Mouse (Mus musculus) macrophage (primary cell): ENCODE data around the gene Ccr1. TPM values are rescaled to one million over a fixed set of nuclear protein-coding genes. Genes with fewer than 3 reads are reported as not detected.
"Not testable (repeated sequence)": the region's sequence is repeated elsewhere in the genome, so short reads cannot be mapped to it uniquely, and the experiment has no call there.

ENCODE experiments used
- H3K27ac ChIP-seq: fragments of 350-480 bp; formaldehyde crosslinking; 2 replicates; pipeline ENCODE4 v1.9.0; 2021
- H3K36me3 ChIP-seq: fragments of 350-480 bp; formaldehyde crosslinking; 2 replicates; pipeline ENCODE4 v1.9.0; 2021; ENCODE audit errors: inconsistent target
- H3K4me3 ChIP-seq: fragments of 350-480 bp; formaldehyde crosslinking; 2 replicates; pipeline ENCODE4 v1.9.0; 2021; ENCODE audit errors: inconsistent target
- H3K79me2 ChIP-seq: fragments of 350-480 bp; formaldehyde crosslinking; 2 replicates; pipeline ENCODE4 v1.9.0; 2021; ENCODE audit errors: inconsistent target
- WGBS: methylation state at CpG from one replicate; pipeline ENCODE4 v1.1.7; 2026; ENCODE audit warnings: inconsistent platforms; ENCODE audit not compliant: missing documents; 5-methylcytosine and 5-hydroxymethylcytosine counted together
- polyA plus RNA-seq: library from polyadenylated mRNA; stranded (reverse); fragments of 250-400 nt; gene quantifications from 3 replicates; pipeline ENCODE4 v1.2.4, GENCODE M21; 2018; ENCODE audit warnings: inconsistent platforms

Gene Ccr1
- polyA plus RNA-seq, 1 experiment from 2014 or later = 64.7 TPM

GRCm38 (mm10) chr9:123976876-123977663 lies 8.6 kb upstream of the Ccr1 start:
- H3K36me3 ChIP-seq = no peaks in the 10 kb centered on the region
- no peak overlapping the region for H3K27ac ChIP-seq
- WGBS = 88% methylated on average over 9 of the region's 9 CpGs
- no peak overlapping the region for H3K4me3 ChIP-seq
- no peaks in the 10 kb centered on the region for H3K79me2 ChIP-seq

GRCm38 (mm10) chr9:123975630-123976029 lies 7.1 kb upstream of the Ccr1 start:
- 88% methylated on average over 2 of the region's 2 CpGs for WGBS
- Histone ChIP-seq H3K36me3 (no peaks in the 10 kb centered on the region), H3K4me3 (no peak overlapping the region), H3K79me2 (no peaks in the 10 kb centered on the region), H3K27ac (no peak overlapping the region)

- WGBS = 67% methylated on average over 1 of the region's 4 CpGs
Measured at GRCm38 (mm10) chr9:123966858-123967495, 1.5 kb downstream of the Ccr1 start.

GRCm38 (mm10) chr9:123964776-123965175 lies 3.7 kb downstream of the Ccr1 start:
- H3K27ac ChIP-seq = peak overlapping the region; percentile 54

More at GRCm38 (mm10) chr9:123966858-123967495, 1.5 kb downstream of the Ccr1 start:
- H3K36me3 ChIP-seq = not testable (repeated sequence)
- Histone ChIP-seq H3K79me2 (peaks cover 48% of the 10 kb centered on the region), H3K4me3 (peak overlapping the region; percentile 32), H3K27ac (peak overlapping the region; percentile 71)

GRCm38 (mm10) chr9:123960161-123960560 lies 8.3 kb downstream of the Ccr1 start:
- Histone ChIP-seq H3K27ac (no peak overlapping the region), H3K36me3 (no peaks in the 10 kb centered on the region), H3K4me3 (no peak overlapping the region), H3K79me2 (peaks cover 30% of the 10 kb centered on the region)
- WGBS = 100% methylated on average over 1 of the region's 1 CpGs

More at GRCm38 (mm10) chr9:123964776-123965175, 3.7 kb downstream of the Ccr1 start:
- Histone ChIP-seq H3K79me2 (peaks cover 48% of the 10 kb centered on the region), H3K4me3 (peak overlapping the region; percentile 12; the same call in 1 of the 2 replicates), H3K36me3 (no peaks in the 10 kb centered on the region)
- WGBS = 33% methylated on average over 3 of the region's 3 CpGs

- Histone ChIP-seq H3K36me3 (no peaks in the 10 kb centered on the region), H3K4me3 (no peak overlapping the region), H3K27ac (no peak overlapping the region), H3K79me2 (peaks cover 8% of the 10 kb centered on the region; the same call in 1 of the 2 replicates)
- 80% methylated on average over 3 of the region's 3 CpGs for WGBS
Measured at GRCm38 (mm10) chr9:123957911-123958413, 10.5 kb downstream of the Ccr1 start.

DNA sequence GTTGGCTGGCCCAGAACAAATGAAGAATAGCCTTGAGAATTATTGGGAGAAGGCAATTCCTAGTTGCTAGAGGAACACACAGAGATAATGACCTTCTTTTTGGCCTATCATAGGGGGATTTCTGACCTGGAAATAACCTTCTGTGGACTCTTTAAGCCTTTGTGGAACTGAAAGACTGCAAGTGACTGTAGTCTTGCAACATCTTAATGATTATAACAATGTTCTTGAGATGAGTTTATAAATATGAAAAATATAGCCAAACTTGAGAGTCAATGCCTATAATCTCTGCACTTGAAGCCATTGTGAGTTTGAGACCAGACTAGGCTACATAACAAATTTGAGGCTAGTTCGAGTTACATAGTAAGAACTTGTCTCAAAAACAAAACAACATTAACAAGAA lies 11.6 kb downstream of the Ccr1 start:
- Histone ChIP-seq H3K27ac (no peak overlapping the region), H3K4me3 (no peak overlapping the region), H3K36me3 (no peaks in the 10 kb centered on the region), H3K79me2 (no peaks in the 10 kb centered on the region; the same call in 1 of the 2 replicates)
- WGBS = 100% methylated on average over 1 of the region's 1 CpGs

DNA sequence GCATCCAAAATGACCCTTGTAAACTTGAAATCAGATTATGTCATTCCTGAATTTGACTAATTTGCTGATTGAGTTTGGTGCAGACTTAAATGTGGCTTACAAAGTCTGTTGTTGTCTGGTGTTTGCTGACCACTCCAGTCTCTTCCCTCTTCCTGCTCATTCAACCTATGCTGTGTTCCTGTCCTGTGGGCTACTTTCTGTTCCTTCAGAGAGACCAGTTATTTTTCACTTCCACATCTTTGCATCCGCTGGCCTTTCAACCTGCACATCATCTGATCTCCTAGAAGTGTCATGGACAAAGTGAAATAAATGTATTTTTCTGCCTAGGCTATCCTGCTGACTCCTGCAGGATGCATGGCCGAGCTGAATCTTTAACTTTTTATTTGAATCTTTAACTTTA lies 14.9 kb downstream of the Ccr1 start:
- Histone ChIP-seq H3K27ac (peak overlapping the region; percentile 91), H3K79me2 (no peaks in the 10 kb centered on the region), H3K36me3 (no peaks in the 10 kb centered on the region), H3K4me3 (no peak overlapping the region)
- 17% methylated on average over 2 of the region's 2 CpGs for WGBS

- Histone ChIP-seq H3K79me2 (no peaks in the 10 kb centered on the region), H3K27ac (peak overlapping the region; percentile 91), H3K4me3 (no peak overlapping the region), H3K36me3 (no peaks in the 10 kb centered on the region)
- WGBS = 0% methylated on average over 1 of the region's 1 CpGs
Measured at GRCm38 (mm10) chr9:123951176-123951575, 17.3 kb downstream of the Ccr1 start.

DNA sequence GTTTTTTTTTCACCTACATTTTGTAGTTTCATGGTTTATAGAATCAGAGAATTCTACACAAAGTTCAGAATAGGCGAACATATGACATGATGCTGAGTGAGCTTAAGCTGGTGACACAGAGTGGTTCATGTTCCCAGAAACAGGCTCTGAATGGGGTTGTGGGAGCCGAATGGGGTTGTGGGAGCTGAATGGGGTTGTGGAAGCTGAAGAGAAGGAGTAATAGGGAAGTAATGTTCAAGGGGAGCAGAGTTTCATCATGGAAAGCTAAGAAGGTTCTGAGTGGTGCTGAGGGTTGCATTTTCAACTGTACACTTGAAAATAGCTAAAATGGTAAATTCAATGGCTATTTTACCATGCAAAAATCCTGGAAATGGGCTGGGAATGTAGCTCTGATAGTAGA lies 19.1 kb downstream of the Ccr1 start:
- Histone ChIP-seq H3K4me3 (no peak overlapping the region), H3K27ac (peak overlapping the region; percentile 91), H3K36me3 (no peaks in the 10 kb centered on the region), H3K79me2 (no peaks in the 10 kb centered on the region)
- WGBS = 42% methylated on average over 2 of the region's 2 CpGs

- Histone ChIP-seq H3K36me3 (no peaks in the 10 kb centered on the region), H3K4me3 (no peak overlapping the region), H3K27ac (no peak overlapping the region), H3K79me2 (no peaks in the 10 kb centered on the region)
- 64% methylated on average over 1 of the region's 1 CpGs for WGBS
Measured at GRCm38 (mm10) chr9:123947815-123948214, 20.7 kb downstream of the Ccr1 start.

- 21% methylated on average over 2 of the region's 3 CpGs for WGBS
Measured at GRCm38 (mm10) chr9:123942025-123942424, 26.5 kb downstream of the Ccr1 start.

DNA sequence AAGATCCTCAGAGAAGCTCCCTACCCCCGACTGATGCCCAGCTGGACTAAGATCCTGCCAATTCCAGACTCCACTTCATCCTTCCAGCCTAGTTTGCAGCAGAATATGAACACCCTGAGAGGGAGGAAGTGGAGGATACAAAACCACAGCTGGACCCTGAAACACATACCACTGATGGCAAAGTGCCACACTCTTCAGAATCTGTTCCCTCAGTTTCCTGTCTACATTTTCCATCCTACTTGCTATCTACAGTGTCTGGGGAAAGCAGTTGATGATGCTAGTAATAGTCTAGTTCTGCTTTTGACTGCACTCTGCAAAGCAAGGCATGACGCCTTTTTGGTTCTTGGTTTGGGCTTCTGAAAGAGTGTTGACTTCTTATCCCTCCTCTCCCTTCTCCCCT lies 27.2 kb downstream of the Ccr1 start:
- Histone ChIP-seq H3K27ac (peak overlapping the region; percentile 92), H3K4me3 (no peak overlapping the region), H3K79me2 (no peaks in the 10 kb centered on the region), H3K36me3 (no peaks in the 10 kb centered on the region)
- 4% methylated on average over 2 of the region's 2 CpGs for WGBS

More at GRCm38 (mm10) chr9:123942025-123942424, 26.5 kb downstream of the Ccr1 start:
- no peaks in the 10 kb centered on the region for H3K36me3 ChIP-seq
- no peaks in the 10 kb centered on the region for H3K79me2 ChIP-seq
- peak overlapping the region; percentile 92 for H3K27ac ChIP-seq
- H3K4me3 ChIP-seq = no peak overlapping the region

- H3K27ac ChIP-seq = peak overlapping the region; percentile 92
- H3K79me2 ChIP-seq = no peaks in the 10 kb centered on the region
- H3K4me3 ChIP-seq = no peak overlapping the region
- no peaks in the 10 kb centered on the region for H3K36me3 ChIP-seq
Measured at GRCm38 (mm10) chr9:123940628-123941027, 27.9 kb downstream of the Ccr1 start.

- peak overlapping the region; percentile 92 for H3K27ac ChIP-seq
- WGBS = 76% methylated on average over 1 of the region's 1 CpGs
- no peak overlapping the region for H3K4me3 ChIP-seq
- H3K79me2 ChIP-seq = no peaks in the 10 kb centered on the region
- no peaks in the 10 kb centered on the region for H3K36me3 ChIP-seq
Measured at GRCm38 (mm10) chr9:123940168-123940567, 28.3 kb downstream of the Ccr1 start.
